Mouse (Mus musculus) liver, embryonic 14.5 days (tissue): Measurements from ENCODE around the gene Zfhx2.

Experiments used
- CTCF ChIP-seq: IDR thresholded peaks from 2 replicates; pipeline ENCODE4 v1.5.1; 2016; ENCODE audit warnings: antibody characterized with exemption, low read depth, control low read depth
- EP300 ChIP-seq: IDR thresholded peaks from 2 replicates; pipeline ENCODE4 v1.6.1; 2016; ENCODE audit warnings: antibody characterized with exemption, low read depth

DNA sequence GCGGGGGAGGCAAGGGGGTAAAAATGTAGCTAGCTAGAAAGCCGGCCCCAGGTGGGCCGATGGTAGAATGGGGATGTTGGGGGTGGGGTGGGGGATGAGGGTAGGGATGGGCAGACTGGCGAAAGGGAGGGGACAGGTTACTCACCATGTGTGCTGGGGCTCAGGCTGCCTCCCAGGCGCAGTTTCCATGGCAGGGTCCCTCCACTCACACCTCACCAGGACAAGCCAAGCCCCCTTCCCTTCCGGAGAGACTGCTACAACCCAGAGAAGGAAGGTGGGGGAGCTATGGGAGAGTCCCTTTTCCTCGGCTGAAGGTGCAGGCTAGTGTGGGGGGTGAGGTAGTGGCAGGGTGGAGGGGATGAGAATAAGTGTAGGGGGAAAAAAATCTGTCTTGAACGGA is 23.7 kb upstream of the Zfhx2 start:
- no peak for TF ChIP-seq EP300
- TF ChIP-seq CTCF = no peak
